In the genomic region with DNA sequence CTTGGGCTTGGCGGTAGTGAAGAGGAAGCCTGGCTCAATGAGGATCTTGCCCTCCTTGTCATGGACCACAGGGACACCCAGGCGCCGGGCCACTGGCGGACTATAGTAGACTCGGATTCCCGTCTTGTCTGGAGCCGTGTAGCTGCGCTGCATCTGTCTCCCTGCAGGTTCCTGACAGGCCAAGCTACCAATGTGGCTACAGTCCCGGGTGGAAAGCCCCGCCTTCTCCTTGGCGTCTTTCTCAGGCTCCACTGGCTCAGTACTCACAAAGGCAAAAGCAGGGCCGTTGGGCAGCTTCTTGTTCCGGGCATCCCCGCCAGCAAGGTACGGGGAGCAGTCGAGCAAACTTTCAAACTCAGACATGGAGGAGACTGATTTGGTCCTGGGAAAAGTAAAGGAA, we compare ENCODE assay signal across 18 mouse cellular contexts.
"Had no signal": no experiment of that assay in that cellular context is flagged by ENCODE, and none has a peak within 500 bp of the region (broad histone marks: within the 10 kb centered on the region; RNA-seq: fewer than 3 reads in every experiment).

No protein-coding gene starts in this region.

- H3K9me3 ChIP-seq: liver, embryonic 15.5 days; lung, embryonic 15.5 days; neural tube, embryonic 12.5 days; stomach, embryonic 15.5 days had no signal

- H3K27me3 ChIP-seq: liver, embryonic 15.5 days; lung, embryonic 15.5 days; midbrain, embryonic 12.5 days; neural tube, embryonic 12.5 days; stomach, embryonic 15.5 days had no signal

- H3K4me1 ChIP-seq: lung, embryonic 15.5 days; midbrain, embryonic 10.5 days; midbrain, embryonic 12.5 days; neural tube, embryonic 12.5 days; stomach, embryonic 15.5 days had no signal

- H3K9ac ChIP-seq: liver, embryonic 15.5 days; liver, postnatal 0 days; lung, embryonic 15.5 days; midbrain, embryonic 12.5 days; neural tube, embryonic 12.5 days; stomach, embryonic 15.5 days had no signal

- H3K4me3 ChIP-seq: liver, embryonic 15.5 days; lung, embryonic 15.5 days; midbrain, embryonic 10.5 days; midbrain, embryonic 12.5 days; neural tube, embryonic 12.5 days; stomach, embryonic 15.5 days had no signal

- ATAC-seq: liver, postnatal 0 days; lung, postnatal 0 days; midbrain, embryonic 16.5 days had no signal

- DNase-seq: liver, postnatal 0 days; lung, adult 2 months; lung, postnatal 14 days; lung, postnatal 4 days; midbrain, embryonic 14.5 days; right cerebral cortex, postnatal 14 days; thymus, adult 2 months; thymus, postnatal 25 days; thymus, postnatal 4 days had no signal

- H3K27ac ChIP-seq: liver, embryonic 15.5 days; lung, embryonic 15.5 days; midbrain, embryonic 10.5 days; midbrain, embryonic 12.5 days; neural tube, embryonic 12.5 days; stomach, embryonic 15.5 days; stomach, postnatal 0 days had no signal

- H3K4me2 ChIP-seq: liver, embryonic 15.5 days; lung, embryonic 15.5 days; midbrain, embryonic 12.5 days; neural tube, embryonic 12.5 days; stomach, embryonic 15.5 days had no signal
